Mouse (Mus musculus) stomach, postnatal 0 days (tissue): ENCODE data around the gene Ifnk.

Source experiments
- CTCF ChIP-seq: IDR thresholded peaks from 2 replicates; pipeline ENCODE4 v1.5.1; 2016; ENCODE audit warnings: antibody characterized with exemption, low read depth, mild to moderate bottlenecking, moderate library complexity
- EP300 ChIP-seq: optimal IDR thresholded peaks from 2 replicates; pipeline ENCODE3; 2016; ENCODE audit warnings: antibody characterized with exemption

DNA sequence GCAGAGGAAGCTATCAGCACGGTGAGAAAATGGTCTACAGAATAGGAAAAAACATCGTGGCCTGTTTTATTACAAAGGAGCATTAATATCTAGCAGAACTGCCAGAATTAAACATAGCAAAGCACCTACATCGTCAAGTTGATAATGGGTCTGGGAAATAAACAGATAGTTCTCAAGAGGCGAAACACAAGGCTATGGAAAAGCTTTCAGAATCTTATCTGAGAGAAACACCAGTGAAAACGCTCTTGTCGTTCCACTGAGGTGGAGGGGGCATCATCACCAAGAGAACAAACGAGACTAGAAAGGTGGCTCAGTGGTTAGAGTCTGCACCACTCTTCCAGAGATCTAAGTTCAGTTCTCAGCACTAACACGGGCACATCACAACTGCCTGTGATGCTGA lies 14.9 kb upstream of the Ifnk start:
- no peak for TF ChIP-seq CTCF
- no peak for TF ChIP-seq EP300
